Mouse (Mus musculus) regulatory T cell (primary cell): ENCODE results near the gene Plpp1.

Experiments used
- in situ Hi-C: fragments of 300-600 bp; cut with MboI, MseI; formaldehyde crosslinking; loops from one replicate; pipeline ENCODE4 v1.15.1; 2025; ENCODE audit warnings: high pct_unique_total_duplicates

Plpp1 gene

DNA sequence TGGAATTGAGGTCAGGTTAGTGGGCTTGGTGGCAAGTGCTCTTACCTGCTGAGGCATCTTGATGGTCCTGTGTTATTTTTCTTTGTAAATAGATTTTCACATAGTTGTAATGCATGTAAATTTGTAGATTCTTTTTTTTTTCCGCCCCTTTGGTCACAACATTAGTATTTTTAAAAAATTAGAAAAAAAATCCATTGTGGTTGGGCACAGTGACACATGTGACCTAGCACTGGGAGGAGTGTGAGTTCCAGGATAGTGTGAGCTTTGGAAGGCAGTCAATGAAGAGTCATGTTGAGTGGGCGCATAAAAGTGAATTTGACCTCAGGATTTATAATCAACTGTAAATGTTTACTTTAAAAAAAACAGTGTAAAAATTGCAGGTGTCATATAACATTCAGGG lies 59.8 kb downstream of the Plpp1 start:
- in situ Hi-C loops, result no loop called here

DNA sequence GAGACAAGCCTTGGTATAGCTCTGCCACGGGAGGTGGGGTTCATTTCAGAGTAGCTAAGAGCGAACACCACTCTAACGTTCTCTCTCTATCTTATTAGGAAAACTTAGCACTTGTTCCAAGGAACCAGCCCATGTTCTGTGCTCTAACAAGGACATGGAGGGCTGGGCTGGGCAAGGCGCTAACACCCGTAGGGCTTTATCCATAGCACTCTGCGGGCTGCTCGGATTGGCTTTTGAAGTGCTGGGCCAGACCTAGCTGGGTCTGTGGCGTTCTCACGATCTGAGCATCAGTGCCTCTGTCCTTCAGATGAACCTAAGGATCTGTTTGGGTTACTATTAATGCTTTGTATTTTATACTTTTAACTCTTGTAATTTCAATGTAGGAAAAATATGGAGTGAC lies 60.3 kb downstream of the Plpp1 start:
- in situ Hi-C loops, result no loop called here

DNA sequence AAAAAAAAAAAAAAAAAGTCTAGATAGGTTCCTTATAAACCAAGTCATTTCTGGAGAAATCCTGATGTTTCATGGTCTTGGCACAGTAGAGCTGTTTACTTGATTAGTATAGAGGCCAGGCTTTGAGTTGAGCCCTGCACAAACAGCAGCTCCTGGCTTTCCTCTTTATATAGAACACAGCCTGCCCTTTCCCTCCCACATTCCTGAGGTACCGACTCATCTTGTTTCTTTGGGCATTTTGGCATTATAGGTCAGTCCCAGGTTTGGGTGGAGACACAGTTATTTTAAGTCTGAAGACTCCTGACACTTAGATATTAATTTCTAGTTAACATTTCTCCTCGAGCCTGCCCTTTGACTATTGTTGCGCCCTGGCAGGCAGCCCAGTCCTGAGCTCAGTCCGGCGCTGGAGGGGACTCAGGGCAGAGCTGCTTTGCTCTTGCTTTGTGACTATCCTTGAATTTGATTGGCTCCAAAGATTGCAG lies 61.3 kb downstream of the Plpp1 start:
- in situ Hi-C loops, result no loop called here

DNA sequence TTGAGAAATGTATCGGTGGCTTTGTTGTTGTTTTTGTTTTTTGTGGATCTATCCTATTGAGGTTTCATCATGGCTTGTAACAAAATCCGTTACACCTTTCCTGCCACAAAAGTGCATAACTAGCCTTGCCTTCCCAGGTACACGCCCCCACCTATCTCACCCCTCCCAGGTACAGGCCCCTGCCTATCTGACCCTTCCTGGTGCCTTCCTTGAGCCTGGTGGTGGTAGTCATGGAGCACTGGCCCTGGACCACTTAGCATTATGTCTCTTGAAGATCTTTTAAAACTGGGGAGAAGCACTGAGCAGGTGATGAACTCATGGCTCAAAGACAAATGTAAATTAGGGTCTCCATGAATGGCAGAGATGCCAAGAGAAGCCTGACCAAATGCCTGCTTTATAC lies 61.8 kb downstream of the Plpp1 start:
- in situ Hi-C loops, result no loop called here

DNA sequence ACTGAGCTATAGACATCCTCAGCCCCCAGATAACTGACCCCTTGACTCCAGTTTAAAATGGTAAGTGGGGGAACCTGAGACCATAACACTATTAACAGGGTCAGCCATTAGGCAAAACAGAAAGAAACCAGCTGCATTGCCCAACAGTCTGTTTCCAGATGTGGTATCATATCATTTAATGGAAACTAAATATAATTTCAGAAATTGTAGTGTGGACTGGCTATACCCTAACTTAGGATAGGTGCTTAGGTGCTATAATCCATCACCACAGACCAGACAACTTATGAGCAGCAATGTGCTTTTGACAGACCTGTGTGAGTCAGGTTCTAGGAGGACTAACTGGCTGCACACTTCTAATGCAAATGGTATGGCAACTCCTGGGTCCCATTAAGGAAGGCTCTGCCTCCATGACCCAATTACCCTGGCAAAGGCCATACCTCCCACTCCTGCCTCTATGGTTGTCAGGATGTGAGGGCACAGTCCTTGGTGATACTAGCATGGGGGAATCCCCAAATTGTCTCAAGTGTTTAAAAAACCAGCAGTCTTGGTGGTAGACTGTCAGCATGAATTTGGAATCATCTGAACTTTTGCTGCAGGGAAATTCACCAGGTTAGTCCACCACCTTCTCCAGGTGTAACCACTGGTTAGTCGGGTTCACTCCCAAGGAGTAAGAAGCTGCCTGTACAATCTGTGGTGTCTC lies 62.5 kb downstream of the Plpp1 start:
- in situ Hi-C loops, result no loop called here

DNA sequence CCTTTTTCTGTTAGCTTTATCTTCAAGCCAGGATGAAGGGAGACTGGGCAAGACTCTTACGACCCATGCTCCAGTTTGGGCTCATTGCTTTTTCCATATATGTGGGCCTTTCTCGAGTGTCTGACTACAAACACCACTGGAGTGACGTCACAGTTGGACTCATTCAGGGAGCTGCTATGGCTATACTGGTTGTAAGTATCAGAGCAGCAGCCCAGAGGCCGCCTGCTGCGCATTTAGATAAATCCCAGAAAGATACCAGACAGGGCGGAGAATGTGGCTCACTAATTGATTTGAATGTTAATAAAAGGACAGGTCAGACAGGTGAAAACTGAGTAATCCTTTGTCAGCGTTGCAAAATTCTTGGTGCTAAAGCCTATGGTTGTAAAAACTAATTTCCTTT lies 66.2 kb downstream of the Plpp1 start:
- in situ Hi-C loops, result no loop called here

DNA sequence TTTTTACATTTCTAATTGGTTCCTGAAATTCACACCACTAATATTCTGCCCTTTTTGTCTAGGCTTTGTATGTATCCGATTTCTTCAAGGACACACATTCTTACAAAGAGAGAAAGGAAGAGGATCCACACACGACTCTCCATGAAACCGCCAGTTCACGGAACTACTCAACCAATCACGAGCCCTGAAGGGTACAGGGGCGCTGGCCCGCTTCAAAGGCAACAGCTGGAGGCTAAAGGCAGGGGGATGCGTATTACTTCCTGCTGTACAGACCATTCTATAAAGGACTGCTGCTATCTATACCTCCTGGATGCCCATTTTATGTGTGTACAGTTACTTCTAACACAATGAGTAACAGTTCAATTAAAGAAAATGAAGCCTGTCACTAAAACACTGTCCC lies 66.8 kb downstream of the Plpp1 start:
- in situ Hi-C loops, result no loop called here

DNA sequence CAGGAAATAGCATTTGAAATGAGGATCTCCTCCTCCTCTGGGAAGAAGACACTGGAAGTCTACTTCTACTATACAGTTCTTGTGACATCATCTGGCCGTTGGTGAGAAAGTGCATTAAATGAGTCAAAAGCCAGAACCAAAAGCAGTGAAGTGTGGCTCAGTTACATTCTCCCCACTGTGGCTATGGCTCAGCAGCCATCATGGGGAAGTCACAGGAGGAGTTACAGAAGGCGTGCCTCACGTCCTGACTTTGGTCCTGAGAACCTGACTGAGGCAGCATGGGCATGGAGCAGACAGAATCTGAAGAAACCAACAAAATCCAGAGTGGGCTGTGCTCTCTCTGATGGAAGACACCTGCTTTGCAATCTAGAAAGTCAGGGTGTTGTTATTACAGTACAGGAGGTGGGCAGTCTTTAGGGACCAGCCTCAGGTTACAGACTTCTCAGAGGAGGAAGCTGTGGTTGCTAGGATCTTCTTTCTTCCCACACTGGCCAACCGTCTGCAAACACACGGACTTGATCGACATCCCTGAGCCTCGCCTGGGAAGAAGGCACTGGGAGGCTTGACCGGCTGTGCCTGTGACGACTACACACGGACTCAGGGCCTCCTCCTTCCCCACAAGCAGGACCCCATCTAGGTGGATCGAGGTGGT lies 69.6 kb downstream of the Plpp1 start:
- in situ Hi-C loops, result loop anchor here (5.0 kb wide), 1 partner anchor 208 kb away; the partner anchor contains the start of gene Slc38a9

DNA sequence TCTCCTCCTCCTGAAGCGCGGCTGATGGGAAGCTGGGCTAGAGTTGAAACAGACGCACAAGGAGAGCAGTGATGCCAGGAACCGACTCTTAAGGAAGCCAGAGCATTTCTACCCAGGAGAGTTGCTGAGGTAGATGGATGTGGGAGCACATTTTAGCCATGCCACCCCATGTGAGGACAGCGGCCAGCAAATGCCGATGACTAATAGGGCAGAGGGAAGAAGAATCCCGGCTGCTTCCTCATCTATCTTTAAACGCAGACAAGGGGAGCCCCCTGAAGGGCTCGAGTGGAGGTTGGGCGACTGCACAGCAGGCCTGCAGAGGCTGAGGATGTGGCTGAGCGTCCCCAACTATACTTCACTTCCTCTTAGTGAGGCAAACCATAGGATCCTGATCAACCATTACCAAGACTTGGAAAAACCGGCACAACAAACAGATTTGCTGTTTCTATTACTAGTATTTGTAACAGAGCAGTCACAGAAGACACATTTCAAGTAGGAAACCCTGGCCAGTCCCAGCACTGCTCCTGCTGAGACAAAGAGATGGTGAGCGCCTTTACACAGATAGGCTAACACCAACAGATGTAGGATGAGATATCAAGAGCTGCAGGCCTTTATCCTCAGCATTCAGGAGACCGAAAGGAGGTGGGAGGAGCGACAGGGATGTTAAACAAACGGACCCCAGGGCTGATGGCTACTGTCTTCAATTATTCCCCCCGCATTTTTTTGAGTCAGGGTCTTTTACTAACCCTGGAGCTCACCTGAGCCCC lies 71.1 kb downstream of the Plpp1 start:
- in situ Hi-C loops, result loop anchor here (5.0 kb wide), 1 partner anchor 209 kb away; the partner anchor contains the start of gene Slc38a9

DNA sequence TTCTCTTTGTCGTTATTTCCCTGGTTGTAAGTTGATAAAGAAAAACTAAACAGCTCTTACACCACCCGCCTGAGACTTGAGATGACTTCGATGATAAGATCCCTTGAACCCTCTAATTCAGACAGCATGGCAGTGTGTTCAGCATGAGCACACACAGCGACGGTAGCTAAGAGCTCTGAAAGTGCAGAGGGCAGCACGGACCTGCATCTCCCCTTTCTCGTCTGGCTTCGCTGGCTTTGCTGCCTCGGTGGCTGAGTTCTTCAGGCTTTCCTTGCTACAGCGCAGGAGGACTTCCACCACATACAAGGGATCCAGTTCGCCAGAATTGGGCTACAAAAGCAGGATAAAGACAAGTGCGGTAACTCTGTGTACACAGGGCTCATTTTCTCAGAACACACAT lies 86.6 kb downstream of the Plpp1 start:
- in situ Hi-C loops, result loop anchor here (25.0 kb wide), 1 partner anchor 1450 kb away; no protein-coding TSS in a partner anchor

DNA sequence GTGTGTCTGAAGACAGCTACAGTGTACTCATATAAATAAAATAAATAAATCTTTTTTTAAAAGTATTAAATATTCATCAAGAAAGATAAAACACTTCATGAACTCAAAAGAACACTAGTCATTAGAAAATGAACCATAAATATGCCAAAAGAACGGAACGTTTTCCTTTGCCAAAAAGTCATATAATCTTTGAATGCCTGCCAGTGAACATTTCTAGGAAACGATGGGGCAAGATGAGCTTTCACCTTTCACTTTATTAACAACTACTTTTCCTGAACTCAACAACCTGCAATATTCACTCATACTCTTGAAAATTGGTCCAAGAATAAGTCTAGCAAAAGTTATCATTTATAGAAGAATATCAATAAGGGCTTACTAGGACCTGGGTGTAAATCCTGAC lies 101.6 kb downstream of the Plpp1 start:
- in situ Hi-C loops, result no loop called here

DNA sequence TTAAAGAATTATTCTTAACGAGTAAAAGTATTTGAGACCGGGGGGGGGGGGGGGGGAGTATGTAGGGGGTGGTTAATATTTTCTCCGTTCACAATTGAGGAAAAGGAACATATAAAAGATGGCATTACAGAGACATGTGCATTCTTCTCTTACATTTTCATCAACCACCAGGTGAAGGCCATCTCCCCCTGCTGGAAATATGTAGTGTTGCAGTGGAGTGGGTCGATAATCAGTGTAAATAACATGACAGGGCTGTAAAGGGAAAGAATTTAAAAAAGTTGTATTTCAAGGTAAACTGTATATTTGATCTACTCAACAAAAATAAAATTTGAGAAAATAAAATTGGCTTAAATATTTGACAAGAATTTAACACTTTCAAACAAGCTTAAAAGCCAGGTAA lies 109.1 kb downstream of the Plpp1 start:
- in situ Hi-C loops, result no loop called here

DNA sequence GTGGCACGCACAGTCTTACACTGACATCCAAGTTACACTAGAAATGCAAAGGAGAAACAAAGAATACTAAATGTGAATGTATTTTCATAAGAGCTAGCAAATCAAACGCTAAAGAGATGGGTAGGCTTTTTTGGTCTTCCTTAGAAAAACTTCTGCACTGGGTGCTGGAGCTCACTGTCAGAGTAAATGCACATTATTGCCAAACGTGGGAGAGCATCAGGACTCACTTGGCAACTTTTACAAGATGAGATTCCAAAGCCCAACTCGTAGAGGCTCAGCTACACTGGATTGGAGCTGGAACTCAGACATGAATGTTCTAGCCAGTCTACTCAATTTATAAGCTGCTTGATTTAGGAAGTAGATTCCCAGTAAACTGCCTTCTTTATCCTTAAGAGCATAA lies 109.8 kb downstream of the Plpp1 start:
- in situ Hi-C loops, result no loop called here
